Mouse (Mus musculus) limb, embryonic 10.5 days (tissue): ENCODE data around the gene Nap1l2. TPM values are rescaled to one million over a fixed set of nuclear protein-coding genes. Genes with fewer than 3 reads are reported as not detected.
A peak's percentile ranks its signal among the peaks of the same experiment; 100 is the strongest.
"Not testable (repeated sequence)": the region's sequence is repeated elsewhere in the genome, so short reads cannot be mapped to it uniquely, and the experiment has no call there.

ENCODE experiments used
- DNase-seq: peaks from one replicate; pipeline ENCODE4 v3.0.0-alpha.2; 2017; ENCODE audit warnings: low spot score
- H3K27ac ChIP-seq: fragments of 300-500 bp; sonication (generic); 2 replicates; pipeline ENCODE4 v1.5.1; 2016; ENCODE audit warnings: mild to moderate bottlenecking
- H3K27me3 ChIP-seq: fragments of 300-500 bp; sonication (generic); 2 replicates; pipeline ENCODE4 v1.6.1; 2016; ENCODE audit warnings: low read depth, mild to moderate bottlenecking; ENCODE audit not compliant: poor library complexity, severe bottlenecking
- H3K36me3 ChIP-seq: fragments of 300-500 bp; sonication (generic); 2 replicates; pipeline ENCODE4 v1.6.1; 2016; ENCODE audit warnings: mild to moderate bottlenecking, moderate library complexity
- H3K4me1 ChIP-seq: fragments of 300-500 bp; sonication (generic); 2 replicates; pipeline ENCODE4 v1.6.1; 2016
- H3K4me3 ChIP-seq: fragments of 300-500 bp; sonication (generic); 2 replicates; pipeline ENCODE4 v1.5.1; 2016; ENCODE audit warnings: mild to moderate bottlenecking, moderate library complexity
- H3K9me3 ChIP-seq: fragments of 300-500 bp; sonication (generic); replicated peaks from 2 replicates; pipeline ENCODE4 v1.6.1; 2016; ENCODE audit warnings: mild to moderate bottlenecking
- WGBS: fragments of 180-500 bp; shearing (Covaris S2); methylation state at CpG from one replicate; pipeline ENCODE4 v1.1.7; 2016; 5-methylcytosine and 5-hydroxymethylcytosine counted together
- polyA plus RNA-seq: library from polyadenylated mRNA; unstranded; fragments of >200 nt; fragmentation: Nextera tagmentation; extraction: Ambion mirVana; gene quantifications from 2 replicates; pipeline ENCODE4 v1.2.1, GENCODE M21; 2016

Gene Nap1l2
- 1.1 and 2.2 TPM in 2 replicates for polyA plus RNA-seq

DNA sequence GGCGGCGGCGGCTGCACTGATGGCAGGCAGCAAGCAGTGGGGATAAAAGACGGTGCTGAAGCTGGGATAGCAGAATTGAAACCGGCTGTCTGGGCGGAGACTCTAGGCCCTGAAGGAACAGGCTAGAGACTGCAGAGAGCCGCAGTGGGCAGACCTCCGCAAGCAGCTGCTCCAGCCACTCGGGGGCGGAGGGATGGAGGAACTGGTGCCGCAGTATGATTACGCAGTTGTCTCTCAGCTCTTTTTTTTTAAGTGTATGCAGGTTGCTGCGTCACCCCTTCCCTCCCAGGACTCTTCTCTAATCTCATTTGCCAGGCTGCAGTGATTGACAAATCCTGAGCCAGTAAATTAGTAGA lies at the start of gene Nap1l2:
Gene Nap1l2, minus strand, starts transcription at position 210 of the 356 bp plus-strand sequence.
- Histone ChIP-seq H3K27ac (no peak within 1 kb of the TSS), H3K4me3 (peak within 1 kb of the TSS; percentile 51), H3K36me3 (no peaks in the 10 kb centered on the region), H3K4me1 (no peaks in the 10 kb centered on the region), H3K9me3 (no peaks in the 10 kb centered on the region), H3K27me3 (peaks cover 56% of the 10 kb centered on the region)
- DNase-seq = peak; percentile 54
- 19% methylated on average over 13 of the region's 13 CpGs for WGBS

GRCm38 (mm10) chrX:103215251-103215650 lies 28.8 kb upstream of the Nap1l2 start:
- no peak overlapping the region for H3K4me3 ChIP-seq
- WGBS = 84% methylated on average over 4 of the region's 4 CpGs
- no peak overlapping the region for H3K27ac ChIP-seq
- DNase-seq = no peak
- no peaks in the 10 kb centered on the region for H3K4me1 ChIP-seq
- no peaks in the 10 kb centered on the region for H3K36me3 ChIP-seq
- peaks cover 69% of the 10 kb centered on the region for H3K27me3 ChIP-seq
- no peaks in the 10 kb centered on the region for H3K9me3 ChIP-seq

GRCm38 (mm10) chrX:103186829-103187228 lies 389 bp upstream of the Nap1l2 start:
- H3K4me1 ChIP-seq = no peaks in the 10 kb centered on the region
- H3K27ac ChIP-seq = no peak overlapping the region
- no peaks in the 10 kb centered on the region for H3K9me3 ChIP-seq
- H3K36me3 ChIP-seq = no peaks in the 10 kb centered on the region
- H3K27me3 ChIP-seq = peaks cover 52% of the 10 kb centered on the region
- DNase-seq = no peak
- H3K4me3 ChIP-seq = peak overlapping the region; percentile 51
- WGBS = 19% methylated on average over 1 of the region's 1 CpGs

GRCm38 (mm10) chrX:103185781-103186430 lies 534 bp downstream of the Nap1l2 start:
- 18% methylated on average over 20 of the region's 20 CpGs for WGBS
- H3K27ac ChIP-seq = no peak overlapping the region
- peaks cover 60% of the 10 kb centered on the region for H3K27me3 ChIP-seq

DNA sequence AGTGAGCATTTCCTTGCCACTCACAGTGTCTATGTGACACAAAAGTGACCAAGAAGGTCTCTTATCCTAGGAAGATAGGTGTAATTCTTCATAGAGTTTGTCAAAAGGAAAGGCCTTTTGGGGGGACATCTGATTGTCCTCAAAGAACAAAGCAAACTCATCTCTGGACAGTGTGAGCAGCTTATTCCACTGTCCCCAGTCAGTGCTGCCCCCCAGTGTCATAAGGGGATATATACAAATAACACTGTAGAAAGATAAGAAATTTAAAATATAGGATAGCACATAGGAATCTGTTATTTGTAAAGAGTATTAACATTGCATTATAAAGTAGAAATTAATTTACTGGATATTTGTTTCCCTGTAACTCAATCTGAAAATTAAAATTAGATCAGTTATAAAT lies 2.9 kb downstream of the Nap1l2 start:
- peaks cover 73% of the 10 kb centered on the region for H3K27me3 ChIP-seq
- H3K9me3 ChIP-seq = no peaks in the 10 kb centered on the region
- no peaks in the 10 kb centered on the region for H3K4me1 ChIP-seq
- H3K27ac ChIP-seq = no peak overlapping the region
- H3K4me3 ChIP-seq = no peak overlapping the region
- no peak for DNase-seq
- no peaks in the 10 kb centered on the region for H3K36me3 ChIP-seq

More at GRCm38 (mm10) chrX:103185781-103186430, 534 bp downstream of the Nap1l2 start:
- DNase-seq = no peak
- no peaks in the 10 kb centered on the region for H3K9me3 ChIP-seq
- H3K36me3 ChIP-seq = no peaks in the 10 kb centered on the region
- peak overlapping the region; percentile 51 for H3K4me3 ChIP-seq
- no peaks in the 10 kb centered on the region for H3K4me1 ChIP-seq

GRCm38 (mm10) chrX:103179771-103180558 lies 6.5 kb downstream of the Nap1l2 start:
- no peaks in the 10 kb centered on the region for H3K4me1 ChIP-seq
- DNase-seq = no peak
- H3K9me3 ChIP-seq = no peaks in the 10 kb centered on the region
- no peak overlapping the region for H3K4me3 ChIP-seq
- H3K27me3 ChIP-seq = peaks cover 71% of the 10 kb centered on the region
- WGBS = 86% methylated on average over 4 of the region's 4 CpGs
- no peaks in the 10 kb centered on the region for H3K36me3 ChIP-seq
- no peak overlapping the region for H3K27ac ChIP-seq

DNA sequence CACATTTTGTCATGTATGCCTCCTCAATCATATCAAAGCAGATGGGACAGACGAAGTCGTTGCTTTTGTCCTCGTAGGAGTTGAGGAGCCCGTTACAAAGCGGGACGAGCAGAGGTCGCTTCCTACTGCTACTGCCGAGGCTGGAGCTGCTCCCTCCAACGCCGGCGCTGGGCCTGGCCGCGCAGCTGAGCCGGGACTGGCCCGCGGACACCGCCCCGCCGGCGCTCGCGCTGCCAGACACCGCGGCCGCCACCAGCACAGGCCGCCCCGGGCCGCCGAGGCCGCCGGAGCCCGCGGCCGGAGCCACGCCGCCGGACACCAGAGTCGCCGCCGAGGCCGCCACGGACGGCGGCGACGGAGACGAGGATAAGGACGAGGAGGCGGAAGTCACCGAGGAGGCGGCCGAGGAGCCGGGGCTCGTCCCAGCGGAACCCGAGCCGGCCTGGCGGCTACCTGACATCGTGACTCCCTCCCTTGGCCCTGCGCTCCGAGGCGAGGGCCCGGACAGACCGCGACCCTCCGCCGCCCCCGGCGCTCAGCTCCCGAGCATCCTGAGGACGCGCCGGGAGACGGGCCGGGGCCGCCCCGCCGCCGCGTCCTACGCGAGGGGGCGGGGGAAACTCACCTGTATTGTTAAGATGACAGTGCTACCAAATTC lies 21.4 kb downstream of the Nap1l2 start:
- H3K36me3 ChIP-seq, DNase-seq, H3K9me3 ChIP-seq, H3K4me1 ChIP-seq, H3K27ac ChIP-seq: not testable (repeated sequence)
- WGBS = 22% methylated on average over 45 of the region's 83 CpGs
- Histone ChIP-seq H3K4me3 (peak overlapping the region; percentile 41), H3K27me3 (peaks cover 42% of the 10 kb centered on the region)

GRCm38 (mm10) chrX:103156134-103156533 lies 30.3 kb downstream of the Nap1l2 start:
- no peak overlapping the region for H3K27ac ChIP-seq
- WGBS = 63% methylated on average over 1 of the region's 1 CpGs
- DNase-seq = no peak

GRCm38 (mm10) chrX:103138549-103138948 lies 47.9 kb downstream of the Nap1l2 start:
- Histone ChIP-seq H3K4me3 (no peak overlapping the region), H3K9me3 (no peaks in the 10 kb centered on the region), H3K27me3 (peaks cover 42% of the 10 kb centered on the region), H3K4me1 (no peaks in the 10 kb centered on the region), H3K36me3 (no peaks in the 10 kb centered on the region), H3K27ac (no peak overlapping the region)
- DNase-seq = no peak
- WGBS = 89% methylated on average over 3 of the region's 3 CpGs

More at GRCm38 (mm10) chrX:103156134-103156533, 30.3 kb downstream of the Nap1l2 start:
- no peaks in the 10 kb centered on the region for H3K36me3 ChIP-seq
- no peaks in the 10 kb centered on the region for H3K4me1 ChIP-seq
- no peaks in the 10 kb centered on the region for H3K9me3 ChIP-seq
- H3K4me3 ChIP-seq = no peak overlapping the region
- peaks cover 99% of the 10 kb centered on the region for H3K27me3 ChIP-seq

Other genes with a start within 250 kb of the Nap1l2 start
- gene Cdx4, start 134.8 kb upstream of the Nap1l2 start, polyA plus RNA-seq = not detected in 2 replicates
- gene Chic1, start 169.8 kb upstream of the Nap1l2 start, polyA plus RNA-seq = 2.6 and 3.0 TPM in 2 replicates
- gene Tsx, start 227.8 kb upstream of the Nap1l2 start, polyA plus RNA-seq = 0.44 and 0.48 TPM in 2 replicates
- gene Gm26992, start 235.4 kb upstream of the Nap1l2 start, polyA plus RNA-seq = not detected in 2 replicates